Mouse (Mus musculus) liver, embryonic 16.5 days (tissue): Measurements from ENCODE around the gene Lrp10. TPM values are rescaled to one million over a fixed set of nuclear protein-coding genes. Genes with fewer than 3 reads are reported as not detected.

Source experiments
- ATAC-seq: fragments of 200-750 bp; cut with Nextera tagmentation; 2 replicates; pipeline ENCODE4 v1.8.0; 2017; ENCODE audit warnings: low read depth, mild to moderate bottlenecking, moderate number of reproducible peaks, moderate library complexity
- H3K27ac ChIP-seq: fragments of 300-500 bp; sonication (generic); 2 replicates; pipeline ENCODE4 v1.5.1; 2014; ENCODE audit warnings: mild to moderate bottlenecking, low read length
- H3K27me3 ChIP-seq: fragments of 300-500 bp; sonication (generic); 2 replicates; pipeline ENCODE4 v1.6.1; 2014; ENCODE audit warnings: low read depth, low read length, mixed read lengths; ENCODE audit not compliant: control insufficient read depth, insufficient read depth
- H3K36me3 ChIP-seq: fragments of 300-500 bp; sonication (generic); 2 replicates; pipeline ENCODE4 v1.6.1; 2014; ENCODE audit warnings: mild to moderate bottlenecking; ENCODE audit not compliant: control insufficient read depth, insufficient read depth
- H3K4me1 ChIP-seq: fragments of 300-500 bp; sonication (generic); 2 replicates; pipeline ENCODE4 v1.6.1; 2014; ENCODE audit warnings: low read depth, low read length, mixed read lengths; ENCODE audit not compliant: control insufficient read depth
- H3K4me2 ChIP-seq: fragments of 300-500 bp; sonication (generic); 2 replicates; pipeline ENCODE4 v1.6.1; 2014; ENCODE audit warnings: low read depth, low read length, mixed read lengths
- H3K4me3 ChIP-seq: fragments of 300-500 bp; sonication (generic); 2 replicates; pipeline ENCODE4 v1.5.1; 2014; ENCODE audit warnings: low read depth, mild to moderate bottlenecking, low read length
- H3K9ac ChIP-seq: fragments of 300-500 bp; sonication (generic); 2 replicates; pipeline ENCODE4 v1.6.1; 2014; ENCODE audit warnings: low read depth, low read length
- H3K9me3 ChIP-seq: fragments of 300-500 bp; sonication (generic); replicated peaks from 2 replicates; pipeline ENCODE4 v1.6.1; 2016; ENCODE audit warnings: low read length; ENCODE audit not compliant: control insufficient read depth
- WGBS: fragments of 180-500 bp; shearing (Covaris S2); extraction: QIAGEN DNeasy Blood & Tissue Kit; methylation state at CpG from one replicate; pipeline ENCODE4 v1.1.7; 2014; ENCODE audit not compliant: insufficient replicate concordance; 5-methylcytosine and 5-hydroxymethylcytosine counted together
- polyA plus RNA-seq: library from polyadenylated mRNA; unstranded; fragments of >200 nt; fragmentation: Nextera tagmentation; extraction: Ambion mirVana; gene quantifications from 2 replicates; pipeline ENCODE4 v1.2.1, GENCODE M21; 2015

The Lrp10 gene
- polyA plus RNA-seq = 17.9 and 19.3 TPM in 2 replicates

- H3K4me3 ChIP-seq = peak within 1 kb of the TSS; percentile 97
- peaks cover 20% of the 10 kb centered on the region for H3K36me3 ChIP-seq
- H3K4me2 ChIP-seq = peak within 1 kb of the TSS; percentile 89
- peak within 1 kb of the TSS; percentile 92 for H3K27ac ChIP-seq
- peaks cover 29% of the 10 kb centered on the region for H3K4me1 ChIP-seq
- peak within 1 kb of the TSS; percentile 92 for H3K9ac ChIP-seq
- 0% methylated on average over 35 of the region's 35 CpGs for WGBS
- ATAC-seq = peak; percentile 87
- no peaks in the 10 kb centered on the region for H3K27me3 ChIP-seq
- no peaks in the 10 kb centered on the region for H3K9me3 ChIP-seq
Observed at GRCm38 (mm10) chr14:54463959-54464292, at the start of gene Lrp10. Lrp10 (plus strand) TSS chr14:54464137.

GRCm38 (mm10) chr14:54415241-54416020 lies 48.5 kb upstream of the Lrp10 start:
- no peaks in the 10 kb centered on the region for H3K27me3 ChIP-seq
- no peaks in the 10 kb centered on the region for H3K9me3 ChIP-seq
- peaks cover 17% of the 10 kb centered on the region for H3K4me1 ChIP-seq
- H3K36me3 ChIP-seq = no peaks in the 10 kb centered on the region
- no peak overlapping the region for H3K9ac ChIP-seq
- H3K4me2 ChIP-seq = no peak overlapping the region
- H3K27ac ChIP-seq = no peak overlapping the region
- WGBS = 43% methylated on average over 13 of the region's 13 CpGs
- no peak overlapping the region for H3K4me3 ChIP-seq
- ATAC-seq = no peak

- H3K36me3 ChIP-seq = no peaks in the 10 kb centered on the region
- peaks cover 14% of the 10 kb centered on the region for H3K4me1 ChIP-seq
- H3K4me2 ChIP-seq = no peak overlapping the region
- H3K9me3 ChIP-seq = no peaks in the 10 kb centered on the region
- WGBS = 61% methylated on average over 5 of the region's 5 CpGs
- no peak overlapping the region for H3K27ac ChIP-seq
- no peaks in the 10 kb centered on the region for H3K27me3 ChIP-seq
- no peak overlapping the region for H3K9ac ChIP-seq
- no peak overlapping the region for H3K4me3 ChIP-seq
- no peak for ATAC-seq
Observed at GRCm38 (mm10) chr14:54416229-54416775, 47.6 kb upstream of the Lrp10 start.

- H3K27me3 ChIP-seq = no peaks in the 10 kb centered on the region
- H3K9ac ChIP-seq = no peak overlapping the region
- H3K27ac ChIP-seq = no peak overlapping the region
- H3K4me1 ChIP-seq = peaks cover 14% of the 10 kb centered on the region
- no peaks in the 10 kb centered on the region for H3K36me3 ChIP-seq
- H3K9me3 ChIP-seq = no peaks in the 10 kb centered on the region
- WGBS = 76% methylated on average over 4 of the region's 4 CpGs
- peak overlapping the region; percentile 65 for H3K4me2 ChIP-seq
- ATAC-seq = no peak
- H3K4me3 ChIP-seq = peak overlapping the region; percentile 47
Observed at GRCm38 (mm10) chr14:54416830-54417229, 47.1 kb upstream of the Lrp10 start.

- H3K9me3 ChIP-seq = no peaks in the 10 kb centered on the region
- no peaks in the 10 kb centered on the region for H3K27me3 ChIP-seq
- peak within 1 kb of the TSS; percentile 60 for H3K27ac ChIP-seq
- ATAC-seq = peak; percentile 70
- peak within 1 kb of the TSS; percentile 60 for H3K9ac ChIP-seq
- H3K4me3 ChIP-seq = peak within 1 kb of the TSS; percentile 47
- no peaks in the 10 kb centered on the region for H3K36me3 ChIP-seq
- 7% methylated on average over 19 of the region's 19 CpGs for WGBS
- peak within 1 kb of the TSS; percentile 65 for H3K4me2 ChIP-seq
- peaks cover 14% of the 10 kb centered on the region for H3K4me1 ChIP-seq
Observed at GRCm38 (mm10) chr14:54417623-54418081, 46.3 kb upstream of the Lrp10 start, which contains the start of gene Slc7a7. Slc7a7 (minus strand) TSS chr14:54417780.

- 71% methylated on average over 2 of the region's 2 CpGs for WGBS
- no peaks in the 10 kb centered on the region for H3K27me3 ChIP-seq
- no peaks in the 10 kb centered on the region for H3K9me3 ChIP-seq
- no peak overlapping the region for H3K9ac ChIP-seq
- no peak overlapping the region for H3K4me3 ChIP-seq
- ATAC-seq = no peak
- H3K4me2 ChIP-seq = no peak overlapping the region
- H3K36me3 ChIP-seq = no peaks in the 10 kb centered on the region
- H3K27ac ChIP-seq = no peak overlapping the region
- H3K4me1 ChIP-seq = peaks cover 28% of the 10 kb centered on the region
Observed at GRCm38 (mm10) chr14:54421014-54421413, 42.9 kb upstream of the Lrp10 start.

- ATAC-seq = no peak
- no peak overlapping the region for H3K27ac ChIP-seq
Observed at GRCm38 (mm10) chr14:54423406-54423805, 40.5 kb upstream of the Lrp10 start.

GRCm38 (mm10) chr14:54424634-54425033 lies 39.3 kb upstream of the Lrp10 start:
- Histone ChIP-seq H3K36me3 (no peaks in the 10 kb centered on the region; the same call in 1 of the 2 replicates), H3K4me3 (no peak overlapping the region), H3K4me1 (peaks cover 36% of the 10 kb centered on the region), H3K9me3 (no peaks in the 10 kb centered on the region), H3K9ac (no peak overlapping the region), H3K4me2 (peak overlapping the region; percentile 35), H3K27ac (peak overlapping the region; percentile 76), H3K27me3 (no peaks in the 10 kb centered on the region)
- WGBS = 30% methylated on average over 1 of the region's 1 CpGs
- ATAC-seq = peak; percentile 38; the same call in 1 of the 2 replicates

More at GRCm38 (mm10) chr14:54423406-54423805, 40.5 kb upstream of the Lrp10 start:
- Histone ChIP-seq H3K4me1 (peaks cover 32% of the 10 kb centered on the region), H3K36me3 (no peaks in the 10 kb centered on the region), H3K4me2 (no peak overlapping the region), H3K9ac (no peak overlapping the region), H3K4me3 (no peak overlapping the region), H3K27me3 (no peaks in the 10 kb centered on the region), H3K9me3 (no peaks in the 10 kb centered on the region)
- 44% methylated on average over 5 of the region's 5 CpGs for WGBS

GRCm38 (mm10) chr14:54425540-54425939 lies 38.4 kb upstream of the Lrp10 start:
- Histone ChIP-seq H3K9me3 (no peaks in the 10 kb centered on the region), H3K27ac (peak overlapping the region; percentile 76), H3K36me3 (no peaks in the 10 kb centered on the region; the same call in 1 of the 2 replicates), H3K4me1 (peaks cover 37% of the 10 kb centered on the region), H3K4me2 (peak overlapping the region; percentile 76; the same call in 1 of the 2 replicates), H3K27me3 (peaks cover 2% of the 10 kb centered on the region; the same call in 1 of the 2 replicates), H3K4me3 (no peak overlapping the region), H3K9ac (no peak overlapping the region)
- WGBS = 26% methylated on average over 1 of the region's 1 CpGs
- ATAC-seq = no peak
